In genomic region chr10:40348566-40349536, GRCm38 (mm10) we compare ENCODE assay signal across 8 mouse cellular contexts. TPM values are rescaled to one million over a fixed set of nuclear protein-coding genes. Genes with fewer than 3 reads are reported as not detected.
DNase-seq lines count a peak whose midpoint lies in the region; ATAC-seq and TF ChIP-seq lines count a peak whose summit lies in the region.

No protein-coding gene starts in this region.

- TF ChIP-seq CTCF in bone marrow, adult 2 months (IDR thresholded peaks at IDR 0.05; ENCODE audit: control insufficient read depth, insufficient read depth, low read length): no peak
- TF ChIP-seq CTCF in midbrain, postnatal 0 days (IDR thresholded peaks at IDR 0.05): no peak

- ATAC-seq in embryonic facial prominence, embryonic 15.5 days (ENCODE audit: insufficient number of reproducible peaks, low FRiP score, low TSS enrichment, low read depth): peak; percentile 98
- peak; percentile 97 for ATAC-seq in limb, embryonic 14.5 days (ENCODE audit: low FRiP score, low read depth)
- peak; percentile 98 for ATAC-seq in midbrain, postnatal 0 days (ENCODE audit: low FRiP score)

- peak; percentile 100 for DNase-seq in 416B (ENCODE audit: low read depth)
- DNase-seq in heart, adult 8-10 months (ENCODE audit: low spot score): peak; percentile 99
- peak; percentile 100 for DNase-seq in kidney, adult 9 months
- peak; percentile 100 for DNase-seq in limb, embryonic 14.5 days (ENCODE audit: low spot score)
- peak; percentile 100 for DNase-seq in midbrain, postnatal 0 days (ENCODE audit: low spot score)
- peak; percentile 92 to 93 for DNase-seq in spleen, postnatal 14 days (ENCODE audit: low spot score in 2 of 2)

- WGBS in bone marrow, adult 2 months: under 1% methylated on average over 76 of the region's 76 CpGs
- WGBS in embryonic facial prominence, embryonic 15.5 days: under 1% methylated on average over 71 of the region's 76 CpGs
- under 1% methylated on average over 66 of the region's 76 CpGs for WGBS in limb, embryonic 14.5 days
- WGBS in midbrain, postnatal 0 days: under 1% methylated on average over 70 of the region's 76 CpGs

- H3K27me3 ChIP-seq in embryonic facial prominence, embryonic 15.5 days: no peaks in the 10 kb centered on the region
- no peaks in the 10 kb centered on the region for H3K27me3 ChIP-seq in limb, embryonic 14.5 days (ENCODE audit: control insufficient read depth, insufficient read depth, low read length)
- no peaks in the 10 kb centered on the region for H3K27me3 ChIP-seq in midbrain, postnatal 0 days (ENCODE audit: insufficient read depth, low read length)

- peak overlapping the region; percentile 66 for H3K4me2 ChIP-seq in embryonic facial prominence, embryonic 15.5 days (replicated peaks)
- peak overlapping the region; percentile 60 for H3K4me2 ChIP-seq in limb, embryonic 14.5 days (replicated peaks; ENCODE audit: low read depth, low read length, severe bottlenecking)
- H3K4me2 ChIP-seq in midbrain, postnatal 0 days (ENCODE audit: low read depth, low read length, poor library complexity, severe bottlenecking): peak overlapping the region; percentile 69

- H3K27ac ChIP-seq in bone marrow, adult 2 months (ENCODE audit: control insufficient read depth, insufficient read depth, low read depth, low read length, poor library complexity): peak overlapping the region; percentile 98
- H3K27ac ChIP-seq in embryonic facial prominence, embryonic 15.5 days (replicated peaks): peak overlapping the region; percentile 98
- peak overlapping the region; percentile 93 for H3K27ac ChIP-seq in limb, embryonic 14.5 days (replicated peaks; ENCODE audit: low read depth, low read length)
- H3K27ac ChIP-seq in midbrain, postnatal 0 days (ENCODE audit: low read depth, low read length): peak overlapping the region; percentile 90

- H3K4me3 ChIP-seq in bone marrow, adult 2 months (replicated peaks; ENCODE audit: control insufficient read depth, low read depth, low read length): peak overlapping the region; percentile 87
- H3K4me3 ChIP-seq in embryonic facial prominence, embryonic 15.5 days (replicated peaks): peak overlapping the region; percentile 75
- H3K4me3 ChIP-seq in limb, embryonic 14.5 days (replicated peaks; ENCODE audit: low read length): peak overlapping the region; percentile 78
- peak overlapping the region; percentile 96 for H3K4me3 ChIP-seq in midbrain, postnatal 0 days (ENCODE audit: low read depth, low read length)

- TF ChIP-seq POLR2A in bone marrow, adult 2 months (IDR thresholded peaks at IDR 0.05; ENCODE audit: borderline replicate concordance, control insufficient read depth, low read depth, low read length): peak; percentile 62
- no peak for TF ChIP-seq POLR2A in limb, embryonic 14.5 days (IDR thresholded peaks at IDR 0.05; ENCODE audit: borderline replicate concordance, extremely low read depth, insufficient read depth, insufficient read length)

- H3K36me3 ChIP-seq in embryonic facial prominence, embryonic 15.5 days: no peaks in the 10 kb centered on the region
- no peaks in the 10 kb centered on the region for H3K36me3 ChIP-seq in limb, embryonic 14.5 days (ENCODE audit: control insufficient read depth, insufficient read depth, low read length)
- no peaks in the 10 kb centered on the region for H3K36me3 ChIP-seq in midbrain, postnatal 0 days (ENCODE audit: insufficient read depth, low read length)

- H3K4me1 ChIP-seq in bone marrow, adult 2 months (ENCODE audit: control insufficient read depth, insufficient read depth, low read length): no peaks in the 10 kb centered on the region
- H3K4me1 ChIP-seq in embryonic facial prominence, embryonic 15.5 days: peaks cover 6% of the 10 kb centered on the region
- H3K4me1 ChIP-seq in limb, embryonic 14.5 days (ENCODE audit: control insufficient read depth, insufficient read depth, low read length): peaks cover 11% of the 10 kb centered on the region
- H3K4me1 ChIP-seq in midbrain, postnatal 0 days (ENCODE audit: insufficient read depth, low read length): peaks cover 4% of the 10 kb centered on the region; the same call in 1 of the 2 replicates

- H3K9me3 ChIP-seq in embryonic facial prominence, embryonic 15.5 days (replicated peaks): no peaks in the 10 kb centered on the region
- H3K9me3 ChIP-seq in limb, embryonic 14.5 days (ENCODE audit: control insufficient read depth, low read length): no peaks in the 10 kb centered on the region
- no peaks in the 10 kb centered on the region for H3K9me3 ChIP-seq in midbrain, postnatal 0 days (ENCODE audit: low read length)

- H3K9ac ChIP-seq in embryonic facial prominence, embryonic 15.5 days: peak overlapping the region; percentile 80
- H3K9ac ChIP-seq in limb, embryonic 14.5 days (ENCODE audit: low read depth, low read length, severe bottlenecking): peak overlapping the region; percentile 83
- peak overlapping the region; percentile 82 for H3K9ac ChIP-seq in midbrain, postnatal 0 days (replicated peaks; ENCODE audit: low read length, poor library complexity, severe bottlenecking)

RNA-seq across cellular contexts. Expression of gene Cdk19, which starts 9.5 kb away (rescaled TPM):
- polyA plus RNA-seq in bone marrow, adult 2 months (2011; ENCODE audit: insufficient read depth, insufficient read length, low replicate concordance, missing spikeins): 11.1 and 18.2 TPM in 2 replicates
- 9.7 and 10.0 TPM in 2 replicates for polyA plus RNA-seq in embryonic facial prominence, embryonic 15.5 days (2015; fragmentation: Nextera tagmentation; extraction: Ambion mirVana)
- 10 to 100 TPM; 12.1 to 13.7 (median 13.4) TPM for total RNA-seq in heart, adult 8-10 months (2022)
- 13.5 and 15.6 TPM in 2 replicates for polyA plus RNA-seq in limb, embryonic 14.5 days (2012; rRNA removed)
- polyA plus RNA-seq in limb, embryonic 14.5 days (2014; fragmentation: Nextera tagmentation; extraction: Ambion mirVana): 12.2 and 14.4 TPM in 2 replicates
- total RNA-seq in midbrain, postnatal 0 days (2014; rRNA removed): 11.8 and 13.2 TPM in 2 replicates
- 3.8 and 3.9 TPM in 2 replicates for polyA plus RNA-seq in midbrain, postnatal 0 days (2015; fragmentation: Nextera tagmentation; extraction: Ambion mirVana)

RNA-seq across cellular contexts. Expression of gene Amd1, which starts 46.9 kb away (rescaled TPM):
- 64.3 and 67.7 TPM in 2 replicates for polyA plus RNA-seq in bone marrow, adult 2 months (2011; ENCODE audit: insufficient read depth, insufficient read length, low replicate concordance, missing spikeins)
- 44.5 and 46.5 TPM in 2 replicates for polyA plus RNA-seq in embryonic facial prominence, embryonic 15.5 days (2015; fragmentation: Nextera tagmentation; extraction: Ambion mirVana)
- 100 to 1,000 TPM in 3 of 4 experiments, 10 to 100 TPM in 1; 87.6 to 131 (median 118) TPM for total RNA-seq in heart, adult 8-10 months (2022)
- polyA plus RNA-seq in limb, embryonic 14.5 days (2012; rRNA removed): 51.6 and 58.0 TPM in 2 replicates
- 56.3 and 59.8 TPM in 2 replicates for polyA plus RNA-seq in limb, embryonic 14.5 days (2014; fragmentation: Nextera tagmentation; extraction: Ambion mirVana)
- total RNA-seq in midbrain, postnatal 0 days (2014; rRNA removed): 53.2 and 54.6 TPM in 2 replicates
- 32.9 and 34.3 TPM in 2 replicates for polyA plus RNA-seq in midbrain, postnatal 0 days (2015; fragmentation: Nextera tagmentation; extraction: Ambion mirVana)

Comparison
In these comparisons a context has a peak if more than half of its experiments do, and no peak if none do; other contexts are left out.
1. Peak in every context shown above with its lines: DNase-seq, ATAC-seq, H3K4me3 ChIP-seq and H3K27ac ChIP-seq.